Mouse (Mus musculus) left cerebral cortex, postnatal 36 days (tissue): ENCODE data around the gene Klc4. TPM values are rescaled to one million over a fixed set of nuclear protein-coding genes. Genes with fewer than 3 reads are reported as not detected.

Experiments used
- DNase-seq, 2 experiments: peaks; one replicate each; pipeline ENCODE4 v3.0.0; 2021 to 2022; ENCODE audit warnings: low spot score in 2 of 2, mixed read lengths in 1 of 2
- intact Hi-C: fragments of 180-260 bp; cut with DNase I; formaldehyde crosslinking; loops from one replicate; pipeline ENCODE4 v1.15.1; 2025
- total RNA-seq, 2 experiments: library from RNA; stranded (reverse); gene quantifications; 2 replicates each; pipeline ENCODE4 v1.2.3; 2021

Klc4 gene
- total RNA-seq, 2 experiments from 2014 or later, result 19.9 to 21.7 TPM

GRCm38 (mm10) chr17:46661981-46662380, 16.2 kb upstream of the Klc4 start:
- DNase-seq, result no peak

GRCm38 (mm10) chr17:46661351-46661750, 15.5 kb upstream of the Klc4 start:
- intact Hi-C loops, result no loop called here
- no peak for DNase-seq

More at GRCm38 (mm10) chr17:46661981-46662380, 16.2 kb upstream of the Klc4 start:
- intact Hi-C loops, result no loop called here

GRCm38 (mm10) chr17:46656054-46656453, 10.2 kb upstream of the Klc4 start:
- intact Hi-C loops, result no loop called here
- DNase-seq, result no peak

DNA sequence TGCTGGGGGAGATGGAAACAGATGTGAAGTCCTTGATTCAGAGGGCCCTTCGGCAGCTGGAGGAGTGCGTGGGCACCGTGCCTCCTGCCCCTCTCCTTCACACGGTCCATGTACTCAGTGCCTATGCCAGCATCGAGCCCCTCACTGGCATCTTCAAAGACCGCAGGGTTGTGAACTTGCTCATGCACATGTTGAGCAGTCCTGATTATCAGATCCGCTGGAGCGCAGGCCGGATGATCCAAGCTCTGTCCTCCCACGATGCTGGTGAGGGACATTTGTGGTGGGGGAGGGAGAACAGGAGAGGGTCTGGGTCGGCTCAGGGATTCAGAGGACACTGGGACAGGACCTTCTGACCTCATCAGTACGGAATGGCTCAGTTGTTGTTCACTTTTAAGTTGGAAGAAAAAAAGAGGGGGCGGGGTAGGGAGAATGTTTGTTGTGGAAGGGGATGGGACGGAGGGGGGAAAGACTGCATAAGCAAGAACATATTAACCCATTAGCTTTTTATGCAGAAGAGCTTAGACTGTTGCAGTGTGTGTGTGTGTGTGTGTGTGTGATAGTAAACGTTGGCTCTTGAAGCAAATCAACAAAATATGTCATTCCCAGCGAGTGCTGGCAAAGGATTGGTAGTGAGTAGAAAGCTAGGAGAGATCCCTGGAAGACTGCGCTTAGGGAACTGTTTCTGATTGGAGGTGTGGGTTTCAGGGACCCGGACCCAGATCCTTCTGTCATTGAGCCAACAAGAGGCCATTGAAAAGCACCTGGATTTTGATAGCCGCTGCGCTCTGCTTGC, 6.1 kb upstream of the Klc4 start:
- DNase-seq, result no peak
- intact Hi-C loops, result no loop called here

DNA sequence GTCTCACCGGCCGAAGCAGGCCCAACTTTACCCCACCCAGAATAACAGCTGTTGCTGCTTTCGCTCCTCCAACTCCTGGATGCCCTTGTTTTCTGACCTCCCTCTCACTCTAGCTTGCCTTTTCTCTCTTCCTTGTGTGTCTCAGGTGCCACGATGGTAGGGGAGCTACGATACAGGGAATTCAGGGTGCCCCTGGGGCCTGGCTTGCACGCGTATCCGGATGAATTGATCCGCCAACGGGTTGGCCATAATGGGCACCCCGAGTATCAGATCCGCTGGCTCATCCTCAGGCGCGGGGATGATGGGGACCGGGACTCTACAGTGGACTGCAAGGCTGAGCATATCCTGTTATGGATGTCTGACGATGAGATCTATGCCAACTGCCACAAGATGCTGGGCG, 5.5 kb upstream of the Klc4 start:
- intact Hi-C loops, result no loop called here
- no peak for DNase-seq

- DNase-seq, result peak; percentile 91 to 92
- intact Hi-C loops, result no loop called here
Observed at GRCm38 (mm10) chr17:46650232-46651031, 4.6 kb upstream of the Klc4 start, which contains the start of gene Cul7. Gene Cul7 (plus strand): TSS chr17:46650337.

GRCm38 (mm10) chr17:46649811-46650210, 4.0 kb upstream of the Klc4 start:
- intact Hi-C loops, result no loop called here
- DNase-seq, result no peak

- intact Hi-C loops, result no loop called here
- no peak for DNase-seq
Observed at GRCm38 (mm10) chr17:46648436-46648835, 2.6 kb upstream of the Klc4 start.

DNA sequence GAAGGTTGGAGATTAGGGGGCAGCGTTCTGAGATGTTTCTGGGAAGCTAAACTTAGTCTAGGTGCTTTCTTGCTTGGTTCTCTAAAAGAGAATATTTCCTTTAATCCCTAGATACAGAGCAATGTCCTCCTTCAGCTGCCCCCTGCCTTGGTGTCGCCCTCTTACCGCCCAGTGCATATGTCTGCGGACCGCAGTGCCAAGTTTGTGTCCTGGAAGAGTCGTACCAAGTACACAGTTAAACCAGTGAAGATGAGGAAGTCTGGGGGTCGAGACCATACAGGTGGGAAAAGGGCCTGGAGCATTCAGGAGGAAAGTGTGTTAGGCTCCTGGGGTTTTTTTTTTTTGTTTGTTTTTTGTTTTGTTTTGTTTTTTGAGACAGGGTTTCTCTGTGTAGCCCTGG, 1.5 kb upstream of the Klc4 start:
- DNase-seq, result no peak
- intact Hi-C loops, result loop anchor here (2.0 kb wide), 1 partner anchor 34 kb away; the partner anchor contains the start of gene Klhdc3

DNA sequence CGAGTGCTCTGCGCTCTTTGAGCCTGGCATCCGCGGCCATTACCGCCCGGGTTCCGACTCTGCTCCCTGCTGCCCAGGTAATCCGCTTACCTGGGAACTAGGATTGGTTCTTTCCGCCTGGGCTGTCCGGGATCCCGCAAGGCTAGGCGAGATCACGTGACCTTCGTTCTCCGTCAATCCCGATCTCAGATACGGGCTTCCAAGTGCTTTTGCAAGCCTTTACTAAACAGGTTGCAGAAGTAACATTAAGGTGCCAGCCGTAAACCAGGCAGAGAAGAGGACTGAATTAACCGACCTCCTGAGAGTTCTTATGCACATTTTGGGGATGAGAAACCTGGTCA, 470 bp upstream of the Klc4 start:
- no peak for DNase-seq
- intact Hi-C loops, result loop anchor here (2.0 kb wide), 1 partner anchor 35 kb away; the partner anchor contains the start of gene Klhdc3

DNA sequence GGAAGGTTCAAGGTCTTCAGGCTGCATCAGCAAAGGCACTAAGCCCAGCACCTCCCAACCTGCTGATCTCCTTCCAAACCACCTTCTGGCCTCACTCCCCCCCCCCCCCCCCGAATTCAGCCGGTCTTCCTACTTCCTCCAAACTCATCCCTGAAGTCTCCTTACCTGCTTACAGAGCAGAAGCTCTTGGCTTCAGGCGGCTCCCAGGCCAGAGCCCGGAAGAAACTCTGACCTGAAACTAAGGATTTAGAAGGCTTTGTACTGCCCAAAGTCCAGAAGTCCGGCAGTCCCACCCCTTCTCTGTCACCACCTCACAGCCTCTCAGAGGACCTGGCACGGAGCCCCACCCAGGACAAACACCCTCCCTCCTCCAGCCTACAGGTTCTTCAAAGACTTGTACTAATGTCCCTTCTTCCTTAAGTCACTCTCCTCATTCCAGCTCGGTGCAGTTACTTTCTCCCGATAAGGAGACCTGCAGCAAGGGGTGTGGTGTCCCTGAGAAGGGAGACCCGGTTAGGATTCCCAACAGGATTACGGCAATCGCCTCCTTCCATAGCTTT, 826 bp downstream of the Klc4 start:
- intact Hi-C loops, result no loop called here
- no peak for DNase-seq

DNA sequence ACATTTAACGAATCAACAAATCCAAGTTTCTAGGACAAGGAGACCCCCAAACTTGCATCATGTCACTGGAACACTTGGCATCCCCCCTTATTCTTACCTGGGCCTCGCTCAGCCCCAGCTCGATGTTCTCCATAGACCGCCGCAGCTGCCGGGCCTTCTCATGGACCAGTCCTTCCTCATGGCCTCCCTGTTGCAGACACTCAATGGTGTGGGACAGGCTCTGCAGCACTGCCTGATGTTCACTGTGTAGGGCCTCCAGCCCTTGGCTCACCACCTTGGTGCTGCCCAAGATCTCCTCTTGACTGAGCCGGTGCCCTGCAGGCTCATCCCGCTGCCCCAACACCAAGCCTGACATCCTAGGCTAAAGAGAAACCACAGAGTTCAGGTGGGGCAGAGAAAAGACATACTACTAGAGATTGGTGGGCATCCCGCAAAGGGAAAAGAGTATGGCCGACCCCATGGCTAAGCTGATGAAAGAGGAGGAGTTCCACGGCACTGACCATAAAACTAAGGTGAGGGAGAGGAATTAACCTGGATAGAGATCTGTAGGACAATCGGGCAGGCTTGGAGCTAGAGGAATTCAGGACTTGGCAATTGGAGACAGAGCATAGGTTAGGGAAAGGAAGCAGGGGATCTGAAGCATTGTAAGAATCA, 1.5 kb downstream of the Klc4 start:
- DNase-seq, result no peak
- intact Hi-C loops, result no loop called here

DNA sequence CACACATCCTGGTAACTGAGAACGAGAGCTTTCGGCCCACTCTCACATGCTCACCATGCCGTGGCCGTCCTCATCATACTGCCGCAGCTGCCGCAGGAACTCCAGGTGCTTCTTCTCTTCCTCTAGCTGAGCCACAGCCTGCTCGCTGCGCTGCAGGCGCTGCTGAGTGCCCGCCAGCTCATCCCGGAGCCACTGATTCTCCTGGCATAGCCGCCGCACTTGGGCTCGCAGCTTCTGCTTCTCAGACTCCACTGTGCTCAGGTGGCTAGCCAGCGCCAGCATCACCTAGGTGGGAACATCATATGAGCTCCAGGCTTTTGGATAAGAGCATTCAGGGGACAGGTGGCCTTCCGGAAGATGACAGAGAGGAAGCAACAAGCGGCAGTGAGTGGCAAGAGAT, 3.8 kb downstream of the Klc4 start:
- intact Hi-C loops, result no loop called here
- no peak for DNase-seq

- no peak for DNase-seq
Observed at GRCm38 (mm10) chr17:46639929-46640328, 5.9 kb downstream of the Klc4 start.

GRCm38 (mm10) chr17:46636831-46637523, 8.8 kb downstream of the Klc4 start:
- DNase-seq, result peak; percentile 55 to 62
- intact Hi-C loops, result loop anchor here (5.0 kb wide), 1 partner anchor 85 kb away; no protein-coding TSS in a partner anchor

More at GRCm38 (mm10) chr17:46639929-46640328, 5.9 kb downstream of the Klc4 start:
- intact Hi-C loops, result loop anchor here (5.0 kb wide), 1 partner anchor 88 kb away; no protein-coding TSS in a partner anchor

DNA sequence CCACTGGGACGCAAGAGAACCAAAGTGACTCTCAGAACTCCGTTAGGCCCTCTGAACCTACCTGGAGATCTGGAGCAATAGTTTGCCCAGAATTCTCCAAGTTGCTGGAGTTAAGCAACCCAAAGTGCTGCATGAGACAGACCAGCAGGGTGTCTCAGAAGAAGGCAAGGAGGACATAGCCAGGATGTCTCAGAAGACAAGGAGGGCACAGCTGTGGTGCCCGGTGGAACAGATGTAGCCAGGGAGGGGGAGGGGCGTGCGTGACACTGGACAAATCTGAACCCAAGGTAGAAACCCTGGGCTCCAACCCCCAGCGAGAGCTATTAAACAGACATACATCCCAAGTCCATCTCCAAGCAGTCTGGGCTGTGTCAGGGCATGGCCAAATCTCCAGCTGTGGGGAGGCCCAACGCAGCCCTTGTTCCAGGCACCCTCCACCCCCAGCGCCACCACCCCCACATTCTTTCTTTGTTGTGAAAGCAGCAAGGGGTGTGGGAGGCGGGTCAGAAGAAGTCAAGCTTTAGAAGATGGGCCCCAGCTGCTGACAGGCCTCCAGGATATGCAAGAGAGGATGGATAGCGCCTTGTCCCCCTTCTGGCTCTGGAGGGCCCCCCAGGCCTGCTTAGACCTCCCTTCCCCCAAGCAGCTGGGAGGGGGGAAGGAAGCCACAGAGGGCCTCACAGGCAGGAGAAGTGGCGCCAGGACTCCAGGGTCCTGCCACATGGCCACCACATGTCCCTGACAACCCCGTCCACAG, 16.0 kb downstream of the Klc4 start:
- DNase-seq, result no peak
- intact Hi-C loops, result no loop called here

GRCm38 (mm10) chr17:46628791-46629684, 16.8 kb downstream of the Klc4 start, which contains the start of gene Ptk7:
Gene Ptk7 (minus strand): TSS chr17:46629504.
- DNase-seq, result peak; percentile 61 to 71
- intact Hi-C loops, result no loop called here

DNA sequence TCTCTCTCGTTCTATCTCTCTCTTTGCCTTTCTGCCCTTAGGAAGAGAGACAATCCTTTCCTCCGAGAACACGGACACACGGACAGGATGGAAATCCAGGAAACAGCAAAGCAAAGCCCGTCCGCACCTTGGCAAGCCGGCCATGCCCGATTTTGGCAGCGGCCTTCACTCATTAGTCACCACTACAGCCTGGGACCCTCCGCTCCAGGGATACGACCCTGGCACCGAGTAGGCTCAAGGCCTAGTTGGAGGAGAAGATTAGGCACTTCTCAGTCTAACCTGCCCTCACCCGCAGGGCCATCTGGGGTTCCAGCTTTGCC, 17.4 kb downstream of the Klc4 start:
- intact Hi-C loops, result no loop called here
- no peak for DNase-seq
